Mouse (Mus musculus) adipocyte (in vitro differentiated cells): ENCODE measurements around the gene Cib3.

ENCODE experiments used
- DNase-seq: peaks from one replicate; pipeline ENCODE4 v3.0.0-alpha.2; 2016; ENCODE audit warnings: low spot score

Gene Cib3

DNA sequence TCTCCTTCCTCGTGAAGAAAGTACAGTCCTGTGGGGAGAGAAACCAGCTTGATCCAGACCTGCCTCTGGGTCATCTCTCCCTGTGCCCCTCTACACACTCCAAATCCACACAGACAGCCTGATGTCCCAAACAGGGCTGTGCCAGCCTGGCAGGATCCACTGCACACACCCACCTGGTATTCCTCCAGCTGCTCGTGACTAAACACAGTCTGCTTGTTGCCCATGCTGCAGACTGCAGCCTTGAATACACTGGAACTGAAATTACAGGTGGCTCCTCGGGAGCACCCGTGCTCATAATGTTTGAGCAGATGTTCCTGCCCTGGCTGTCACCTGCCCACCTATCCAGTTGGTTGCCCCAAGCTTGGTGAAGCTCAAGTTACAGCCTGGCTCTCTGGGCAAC, at the start of gene Cib3:
Gene Cib3, minus strand, starts transcription at position 87 of the 400 bp plus-strand sequence.
- peak; percentile 29 for DNase-seq

DNA sequence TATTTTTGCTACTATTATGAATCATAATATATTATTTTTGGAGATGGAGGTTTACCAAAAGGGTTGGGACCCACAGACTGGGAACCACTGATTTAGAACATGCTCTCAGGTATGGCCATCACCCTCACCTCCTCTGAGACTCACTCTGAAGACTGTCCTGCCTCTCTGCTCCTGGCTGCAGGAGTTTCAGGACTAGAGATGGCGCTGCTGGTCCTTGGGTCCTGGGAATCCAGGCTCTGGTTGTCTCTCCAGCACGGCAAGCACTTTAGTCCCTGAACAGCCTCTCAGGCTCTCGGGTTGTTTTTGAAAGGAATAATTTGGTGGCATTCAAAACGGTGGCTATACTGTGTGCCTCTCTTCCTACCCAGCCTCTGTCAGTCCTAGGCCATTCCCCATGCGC, 49.2 kb upstream of the Cib3 start:
- DNase-seq = no peak

DNA sequence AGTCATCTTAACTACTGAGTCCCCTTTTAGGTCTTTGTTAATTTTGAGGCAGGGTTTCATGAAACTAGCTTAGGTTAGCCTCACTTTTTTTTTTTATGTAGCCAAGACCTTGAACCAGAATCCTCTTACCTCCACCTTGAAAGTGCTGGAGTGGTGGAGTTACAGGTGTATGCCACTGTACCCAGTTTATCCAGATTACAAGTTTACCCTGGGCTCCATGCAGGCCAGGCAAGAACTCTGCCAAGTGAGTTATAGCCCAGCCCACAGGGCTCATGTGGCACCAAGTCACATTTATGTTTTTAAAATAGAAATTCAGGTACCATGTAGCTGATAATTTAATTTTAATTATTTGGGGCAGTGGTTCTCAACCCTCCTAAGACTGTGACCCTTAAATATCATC, 48.8 kb upstream of the Cib3 start:
- DNase-seq = no peak

DNA sequence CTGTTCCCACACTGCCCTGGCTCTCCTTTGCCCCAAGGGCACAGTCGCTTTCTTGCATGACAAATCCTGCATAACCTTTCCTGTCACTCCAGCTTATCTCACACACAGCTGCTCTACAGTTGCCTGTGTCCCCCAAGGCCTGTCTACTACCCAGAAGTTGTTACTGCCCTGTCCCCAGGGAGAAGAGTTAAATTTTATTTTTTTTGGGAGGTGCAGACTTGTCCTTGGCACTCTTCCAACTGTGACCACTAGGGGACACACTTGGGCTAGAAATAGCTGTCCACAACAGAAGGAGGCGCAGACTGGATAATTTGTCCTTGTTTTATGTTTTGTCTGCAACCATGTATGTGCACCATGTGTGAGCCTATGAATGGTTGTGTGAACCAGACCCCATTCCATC, 48.4 kb upstream of the Cib3 start:
- DNase-seq = peak; percentile 71

DNA sequence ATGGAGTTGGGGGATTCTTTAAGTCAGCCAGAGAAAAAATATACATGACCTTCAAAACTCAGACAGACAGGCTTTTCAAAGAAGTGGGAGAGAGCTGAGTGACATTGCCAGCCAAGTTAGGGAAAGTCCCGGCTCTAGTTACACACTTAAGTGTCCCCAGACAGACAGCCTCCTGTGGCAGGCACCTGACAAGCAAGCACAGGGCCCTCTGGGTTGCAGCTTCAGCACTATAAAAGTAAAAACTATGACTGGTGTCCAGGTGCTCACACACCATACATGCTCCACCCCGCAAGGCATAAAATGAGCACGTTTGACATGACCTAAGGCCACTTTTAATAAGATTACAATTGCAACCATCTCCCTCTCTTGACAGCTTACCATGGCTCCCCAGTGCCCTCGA, 47.9 kb upstream of the Cib3 start:
- DNase-seq = no peak

DNA sequence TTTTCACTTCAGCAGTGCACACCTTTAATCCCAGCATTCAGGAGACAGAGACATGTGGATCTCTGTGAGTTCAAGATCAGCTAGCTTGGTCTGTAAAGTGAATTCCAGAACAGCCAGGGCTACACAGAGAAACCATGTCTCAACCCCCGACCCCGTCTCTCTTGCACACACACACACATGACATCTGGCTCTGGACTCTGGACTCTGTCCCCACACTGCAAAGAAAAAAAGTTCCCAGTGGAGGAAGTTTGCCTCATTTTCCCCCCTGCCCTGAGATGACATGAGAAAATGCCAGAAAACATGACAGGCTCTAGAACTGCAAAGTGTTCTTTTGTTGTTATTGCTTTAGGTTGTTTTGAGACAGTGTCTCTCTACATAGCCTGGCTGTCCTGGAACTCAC, 47.2 kb upstream of the Cib3 start:
- no peak for DNase-seq

DNA sequence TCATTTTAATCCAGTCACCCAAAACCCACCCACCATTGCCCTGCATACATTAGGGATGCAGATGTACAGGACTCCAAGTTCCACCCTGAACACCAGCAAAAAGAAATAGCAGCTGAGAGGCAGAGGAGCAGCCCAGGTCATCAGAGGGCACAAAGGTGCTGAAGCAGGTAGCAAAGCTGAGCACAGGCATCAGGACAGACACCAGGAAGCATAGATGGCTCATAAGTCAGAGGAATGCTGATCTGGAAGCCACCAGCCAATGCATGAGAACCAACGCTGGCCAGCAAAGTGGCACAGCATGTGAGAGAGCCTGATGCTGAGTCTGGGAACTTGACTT, 45.2 kb upstream of the Cib3 start:
- no peak for DNase-seq

DNA sequence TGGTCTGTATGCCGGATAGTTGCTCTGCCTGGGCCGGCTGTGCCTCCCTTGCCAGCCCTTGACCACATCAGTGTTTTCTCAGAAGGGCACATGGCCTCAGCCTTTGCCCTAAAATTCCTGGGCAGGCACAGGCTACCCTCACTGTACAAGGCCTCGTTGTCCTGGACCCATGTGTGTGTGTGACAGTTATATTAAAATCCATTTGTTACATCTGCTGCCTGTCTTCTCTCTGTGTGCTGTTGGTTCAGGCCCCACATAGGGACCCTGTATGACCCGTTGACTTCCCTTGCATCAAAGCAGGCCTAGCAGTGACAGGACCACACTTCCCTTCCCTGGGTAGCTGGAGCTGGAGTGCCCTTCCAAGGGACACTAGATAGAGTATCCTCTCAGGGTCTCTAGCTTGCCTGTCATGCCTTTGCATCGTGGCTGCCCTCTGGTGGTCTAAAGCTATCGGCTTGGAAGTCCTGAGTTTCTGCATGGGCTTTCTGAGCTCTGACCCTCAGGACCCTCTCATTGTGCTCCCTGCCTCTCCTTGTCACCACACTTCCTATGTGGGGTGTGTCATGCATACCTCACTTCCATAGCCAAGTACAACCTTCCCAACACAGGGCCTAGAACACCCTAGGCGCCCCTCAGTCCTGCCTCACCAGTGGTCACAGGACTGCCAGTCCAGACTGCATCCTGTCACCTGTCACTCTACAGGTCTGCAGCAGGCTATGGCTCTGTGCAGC, 44.7 kb upstream of the Cib3 start:
- DNase-seq = peak; percentile 32

DNA sequence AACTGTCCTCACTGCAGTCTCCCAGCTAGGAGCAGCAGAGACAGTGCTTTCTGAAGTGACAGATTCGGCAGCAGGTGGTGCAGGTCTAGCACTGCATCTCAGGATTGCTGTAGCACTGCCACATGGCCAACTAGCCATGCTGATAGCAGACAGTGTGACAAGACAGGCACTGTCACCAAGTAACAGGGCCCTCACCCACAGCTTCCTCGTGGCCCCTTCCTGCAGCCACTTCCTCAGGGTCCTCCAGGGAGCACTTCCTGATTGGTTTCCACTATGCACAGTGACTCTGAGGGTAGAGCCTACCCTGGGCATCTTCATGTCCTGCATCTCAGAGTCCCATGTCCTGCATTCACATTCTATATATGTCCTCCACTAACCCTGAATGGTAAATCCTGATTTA, 32.0 kb upstream of the Cib3 start:
- DNase-seq = no peak

DNA sequence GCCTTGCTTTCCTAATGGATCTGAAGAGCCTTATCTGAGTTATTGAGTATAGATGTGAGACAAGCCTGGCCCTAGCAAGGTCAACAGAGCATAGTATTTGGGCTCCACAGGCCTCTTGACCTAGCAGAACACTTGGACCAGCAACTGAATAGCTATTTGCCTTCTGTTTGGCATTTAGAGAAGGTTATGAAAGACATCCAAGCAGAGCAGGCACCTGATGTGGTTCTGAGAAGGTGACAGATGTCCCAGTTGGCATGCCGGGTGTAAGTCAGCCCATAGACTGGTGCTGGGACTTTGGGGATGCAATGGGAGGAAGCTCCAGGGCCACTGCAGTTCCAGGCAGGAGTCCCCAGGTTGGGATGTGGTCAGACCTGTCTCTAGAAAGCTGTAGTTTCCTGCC, 29.6 kb upstream of the Cib3 start:
- no peak for DNase-seq

DNA sequence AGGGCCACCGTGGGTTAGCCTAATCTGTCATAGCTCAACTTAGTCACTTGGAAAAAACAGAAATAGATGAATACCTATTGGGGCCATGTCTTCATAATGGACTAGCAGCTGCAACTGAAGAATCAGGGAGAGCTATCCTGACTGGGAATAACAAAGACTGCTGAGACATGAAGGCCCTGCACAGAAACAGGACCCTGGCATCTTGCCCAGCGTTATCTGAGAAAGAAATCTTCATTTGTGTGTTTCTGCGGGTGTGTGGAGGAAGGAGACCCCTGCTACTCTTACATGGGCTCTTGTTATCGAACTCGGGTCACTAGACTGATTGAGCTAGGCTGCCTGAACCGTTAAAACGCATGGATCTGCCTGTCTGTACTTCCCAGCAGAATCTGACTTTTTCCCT, 28.3 kb upstream of the Cib3 start:
- DNase-seq = no peak

DNA sequence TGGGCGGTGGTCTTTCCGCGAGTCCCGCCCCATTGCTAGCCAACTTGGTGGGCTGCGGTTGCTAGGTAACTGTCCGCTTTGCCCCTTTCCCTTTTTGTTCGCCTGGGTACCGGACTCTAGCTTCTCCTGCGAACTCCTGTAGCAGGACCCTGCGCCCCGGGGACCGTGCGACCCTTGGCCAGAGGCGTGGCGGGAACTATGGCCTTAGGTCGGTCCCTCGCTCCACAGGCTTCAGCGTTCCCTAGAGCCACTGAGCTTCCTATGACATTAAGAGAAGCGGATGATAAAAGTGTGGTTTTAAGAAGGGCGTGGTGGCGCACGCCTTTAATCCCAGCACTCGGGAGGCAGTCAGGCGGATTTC, 27.7 kb upstream of the Cib3 start:
- DNase-seq = no peak

DNA sequence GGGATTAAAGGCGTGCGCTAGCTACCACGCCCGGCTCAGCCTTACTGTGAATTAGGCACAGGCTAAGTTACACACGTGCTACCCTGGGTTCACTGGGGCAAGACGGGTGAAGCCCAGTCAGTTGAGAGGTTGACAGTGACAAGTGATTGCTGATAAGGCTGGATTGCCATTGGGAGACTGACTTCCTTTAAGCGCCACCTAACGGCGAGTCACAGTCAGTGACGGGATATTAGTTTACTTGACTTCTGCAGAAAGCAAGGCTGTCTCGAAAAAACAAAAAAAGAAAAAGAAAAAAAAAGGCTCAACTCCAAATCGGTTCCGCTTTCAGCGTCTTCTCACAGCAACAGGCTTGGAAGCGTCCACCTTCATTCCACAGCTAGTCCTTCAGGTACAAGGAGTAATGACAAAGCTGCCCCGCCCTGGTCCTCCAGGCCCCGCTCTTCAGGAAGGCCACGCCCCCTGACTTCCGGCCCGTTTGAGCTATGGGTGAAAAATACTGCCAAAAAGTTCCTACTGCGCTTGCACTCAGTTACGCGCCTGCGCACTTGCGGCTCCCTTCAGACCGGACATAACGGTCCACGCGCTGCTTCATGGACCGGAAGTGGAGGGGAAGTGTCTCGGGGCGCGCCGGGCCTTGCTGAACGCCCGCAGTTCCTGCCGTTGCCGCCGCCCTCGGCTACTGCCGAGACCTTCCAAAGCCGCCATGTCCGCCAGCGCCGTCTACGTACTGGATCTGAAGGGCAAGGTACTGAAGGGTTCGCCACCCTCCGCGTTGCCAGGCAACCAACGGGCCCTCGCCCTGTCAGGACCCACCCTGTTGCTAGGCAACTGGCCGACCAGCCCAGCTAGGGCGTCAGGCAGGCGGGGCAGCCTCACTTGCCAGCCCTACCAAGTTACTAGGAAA, 27.1 kb upstream of the Cib3 start, which contains the start of gene Ap1m1:
Gene Ap1m1, plus strand, starts transcription at position 520 of the 904 bp plus-strand sequence.
- peak; percentile 99 for DNase-seq

DNA sequence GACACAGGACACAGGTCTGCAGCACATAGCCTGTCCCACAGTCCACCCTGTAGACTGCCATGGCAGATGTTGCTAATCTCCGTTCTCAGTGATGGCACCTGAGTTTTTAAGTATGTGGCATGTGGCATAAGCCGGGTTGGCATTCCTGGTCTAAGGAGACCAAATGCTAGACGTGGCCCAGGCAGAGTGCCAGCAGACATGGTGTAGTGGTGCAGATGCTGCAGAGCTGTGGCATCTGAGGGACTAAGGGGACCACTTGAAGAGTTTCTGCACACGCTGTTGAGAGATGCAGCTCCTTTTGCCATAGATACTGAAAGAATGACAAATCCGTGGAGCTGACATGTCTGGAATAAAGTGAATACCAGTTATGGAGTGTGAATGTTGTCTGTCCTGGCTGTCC, 10.0 kb upstream of the Cib3 start:
- DNase-seq = no peak

DNA sequence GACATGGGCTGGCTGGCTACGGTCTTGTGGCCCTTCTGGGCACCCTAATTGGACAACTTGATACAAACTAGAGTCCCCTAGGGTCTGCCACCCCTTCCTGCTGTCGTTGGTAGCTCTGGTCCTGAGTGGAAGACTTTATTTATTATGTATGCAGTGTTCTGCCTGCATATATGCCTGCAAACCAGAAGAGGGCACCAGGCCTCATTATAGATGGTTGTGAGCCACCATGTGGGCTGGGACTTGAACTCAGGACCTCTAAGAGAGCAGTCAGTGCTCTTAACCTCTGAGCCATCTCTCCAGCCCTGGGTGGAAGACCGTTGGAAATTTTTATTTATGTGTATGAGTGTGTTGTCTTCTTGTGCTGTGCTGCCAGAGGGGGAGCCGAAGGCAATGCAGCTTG, 8.1 kb upstream of the Cib3 start:
- no peak for DNase-seq

DNA sequence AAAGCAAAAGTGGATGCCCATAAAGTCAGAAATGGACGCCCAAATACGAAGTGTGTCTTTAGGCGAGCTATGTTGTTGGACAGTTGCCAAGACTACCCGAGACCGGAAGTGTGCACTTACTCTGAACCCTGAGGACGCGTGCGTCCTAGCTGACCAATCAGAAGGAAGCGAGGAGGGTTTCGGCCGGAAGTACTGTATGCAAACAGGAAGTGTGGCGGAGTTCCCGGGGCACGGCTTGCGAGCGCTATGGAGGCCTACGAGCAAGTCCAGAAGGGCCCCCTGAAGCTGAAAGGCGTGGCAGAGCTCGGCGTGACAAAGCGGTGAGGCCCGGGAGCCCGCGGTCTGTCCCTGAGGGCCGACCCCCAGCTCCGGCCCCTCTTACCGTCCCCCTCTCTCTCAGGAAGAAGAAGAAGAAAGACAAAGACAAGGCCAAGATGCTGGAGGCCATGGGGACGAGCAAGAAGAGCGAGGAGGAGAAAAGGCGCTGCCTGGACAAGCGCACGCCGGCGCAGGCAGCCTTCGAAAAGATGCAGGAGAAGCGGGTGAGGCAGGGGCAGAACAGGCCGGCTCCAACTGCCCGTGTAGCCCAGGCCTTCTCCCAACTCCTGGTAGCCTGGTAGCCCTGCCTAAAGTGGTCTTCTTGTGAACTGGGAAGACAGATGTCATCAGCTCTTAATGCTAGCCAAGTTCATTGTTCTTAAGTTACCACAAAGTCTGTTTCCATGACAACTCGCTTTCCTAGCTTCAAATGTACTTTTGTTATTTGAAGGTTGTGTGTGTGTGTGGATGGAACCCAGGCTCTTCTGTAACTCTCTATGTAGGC, 7.1 kb upstream of the Cib3 start, which contains the start of gene Fam32a:
Gene Fam32a, plus strand, starts transcription at position 190 of the 823 bp plus-strand sequence.
- peak; percentile 88 for DNase-seq

DNA sequence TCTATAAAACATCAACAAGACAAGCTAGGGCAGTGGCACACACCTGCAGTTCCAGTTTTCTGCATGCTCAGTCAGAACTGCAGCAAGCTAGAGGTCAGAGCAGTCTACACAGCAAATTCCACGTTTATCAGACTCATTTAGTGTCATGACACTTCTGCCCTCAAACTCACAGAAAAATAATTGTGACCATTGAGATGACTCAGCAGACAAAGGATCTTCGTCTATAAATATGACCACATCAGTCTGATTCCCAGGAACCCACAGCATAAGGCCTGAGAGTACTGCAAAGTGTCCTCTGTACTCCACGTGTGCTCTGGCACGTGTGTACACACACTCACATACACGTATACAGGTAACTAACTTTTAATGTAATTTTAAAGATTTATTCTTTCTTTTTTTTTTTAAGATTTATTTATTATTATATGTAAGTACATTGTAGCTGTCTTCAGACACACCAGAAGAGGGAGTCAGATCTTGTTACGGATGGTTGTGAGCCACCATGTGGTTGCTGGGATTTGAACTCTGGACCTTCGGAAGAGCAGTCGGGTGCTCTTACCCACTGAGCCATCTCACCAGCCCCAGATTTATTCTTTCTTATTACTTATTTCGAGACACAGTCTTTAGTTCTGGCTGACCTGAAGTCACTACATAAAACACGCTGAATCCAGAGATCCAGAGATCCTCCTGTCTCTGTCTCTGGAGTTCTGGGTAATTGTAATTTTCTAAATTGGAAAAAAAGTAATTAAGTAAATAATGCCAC, 6.3 kb upstream of the Cib3 start:
- DNase-seq = no peak

DNA sequence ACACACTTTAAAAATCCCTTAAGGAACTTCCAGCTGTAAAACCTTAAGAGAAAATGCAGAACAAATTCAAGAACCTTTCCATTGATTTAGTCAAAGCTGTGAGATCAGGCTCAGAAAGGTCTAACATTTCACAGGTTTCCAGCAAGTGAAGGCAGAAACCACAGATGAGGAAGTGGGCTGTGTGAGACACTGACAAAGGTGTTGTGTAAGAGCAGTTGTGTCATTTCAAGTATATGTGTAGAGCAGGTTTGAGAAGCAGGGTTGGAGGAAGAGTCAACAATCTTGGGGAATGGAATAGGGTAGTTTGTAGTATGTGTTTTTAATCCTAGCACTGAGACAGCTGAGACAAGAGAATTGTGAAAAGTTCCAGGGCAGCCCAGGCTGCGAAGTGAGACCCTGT, 3.2 kb upstream of the Cib3 start:
- DNase-seq = no peak

DNA sequence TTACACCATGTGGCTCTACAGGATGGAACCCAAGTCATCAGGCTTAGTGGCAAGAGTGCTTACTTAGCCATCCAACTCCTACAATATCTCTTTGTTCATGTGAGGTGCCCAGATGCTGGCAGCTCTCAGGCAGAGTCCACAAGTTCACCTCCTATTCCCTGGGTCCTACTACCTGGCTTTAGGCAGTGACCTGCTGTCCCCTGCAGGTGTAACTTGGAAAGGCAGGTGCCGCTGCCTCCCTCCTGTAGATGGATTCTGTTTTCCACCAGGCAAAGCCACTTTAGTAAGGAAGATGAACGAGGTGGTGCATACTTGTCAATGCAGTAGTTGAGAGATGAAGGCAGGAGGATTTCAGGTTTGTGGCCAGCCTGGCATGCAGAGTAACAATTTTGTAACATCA, 2.4 kb upstream of the Cib3 start:
- DNase-seq = no peak

DNA sequence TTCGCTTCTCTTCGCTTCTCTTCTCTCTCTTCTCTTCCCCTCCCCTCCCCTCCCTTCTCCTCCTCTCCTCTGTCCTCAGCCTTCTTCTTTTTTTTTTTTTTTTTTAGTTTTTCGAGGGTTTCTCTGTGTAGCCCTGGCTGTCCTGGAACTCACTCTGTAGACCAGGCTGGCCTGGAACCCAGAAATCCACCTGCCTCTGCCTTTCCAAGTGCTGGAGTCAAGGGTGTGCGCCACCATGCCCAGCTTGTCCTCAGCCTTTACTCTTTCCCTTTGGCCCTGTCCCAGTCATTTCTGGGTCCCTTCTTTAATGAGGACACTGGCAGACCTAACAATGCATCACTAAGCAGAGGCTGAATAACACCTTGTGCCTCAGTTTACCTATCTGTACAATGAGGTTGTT, 899 bp upstream of the Cib3 start, which contains the start of gene Gm11034:
Gene Gm11034, minus strand, starts transcription at position 101 of the 400 bp plus-strand sequence.
- DNase-seq = no peak

DNA sequence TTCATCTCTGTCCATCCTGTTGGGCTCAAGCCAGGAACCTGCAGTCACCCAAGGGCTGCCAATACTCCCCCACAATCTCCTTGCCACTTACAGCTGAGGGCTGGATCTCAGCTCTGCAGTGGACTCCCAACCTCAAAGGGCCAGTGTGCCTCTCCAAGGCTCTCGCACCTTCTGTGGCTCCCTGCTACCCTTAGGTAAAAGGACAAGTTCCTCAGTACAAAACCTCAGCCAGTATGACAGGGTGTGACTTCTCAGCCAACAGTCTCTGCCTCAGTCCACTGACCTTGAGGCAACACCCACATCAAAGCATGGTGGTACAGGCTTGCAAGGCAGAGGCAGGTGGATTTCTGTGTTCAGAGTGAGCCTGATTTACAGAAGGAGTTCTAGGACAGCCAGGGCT, 791 bp downstream of the Cib3 start:
- DNase-seq = no peak

DNA sequence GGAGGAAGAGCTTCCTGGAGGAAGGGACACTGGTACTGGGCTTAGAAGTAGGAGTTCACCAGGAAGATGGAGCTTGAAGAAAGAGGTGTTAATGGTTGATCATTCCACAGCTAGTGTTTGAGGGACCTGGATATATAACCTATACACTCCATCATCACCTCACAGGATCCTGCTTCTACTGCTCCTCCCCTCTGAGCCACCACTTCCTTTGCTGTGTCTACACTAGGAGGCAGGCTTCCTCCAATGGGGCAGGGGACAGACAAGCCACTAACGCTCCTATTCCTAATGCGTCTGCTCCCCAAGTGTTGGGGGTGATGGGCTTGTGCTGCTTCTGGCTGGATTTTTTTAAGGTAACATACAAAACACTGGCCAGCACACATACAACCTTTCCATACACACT, 1.9 kb downstream of the Cib3 start:
- DNase-seq = no peak
